ENCODE assay signal across 22 mouse cellular contexts in the genomic region with DNA sequence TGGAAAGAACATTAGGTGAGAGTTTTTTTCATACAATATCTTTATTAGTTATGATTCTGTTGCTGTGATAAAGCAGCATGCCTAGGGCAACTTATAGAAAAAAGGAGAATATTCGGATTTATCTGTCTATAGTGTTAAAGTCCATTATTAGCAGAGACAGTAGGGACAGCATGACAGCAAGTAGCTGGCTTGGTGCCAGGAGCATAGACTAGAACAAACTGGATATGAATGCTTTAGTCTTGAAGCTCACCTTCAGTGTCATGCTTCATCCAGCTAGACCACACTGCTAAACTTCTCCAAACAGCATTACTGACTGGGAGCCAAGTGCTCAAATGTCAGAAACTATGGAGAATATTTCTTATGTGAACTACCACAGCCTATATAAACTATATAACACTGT.
DNase-seq lines count a peak whose midpoint lies in the region; ATAC-seq and TF ChIP-seq lines count a peak whose summit lies in the region.
"Had no signal": no experiment of that assay in that cellular context is flagged by ENCODE, and none has a peak within 500 bp of the region (broad histone marks: within the 10 kb centered on the region; RNA-seq: fewer than 3 reads in every experiment).

No protein-coding gene starts in this region.

- no peak overlapping the region for H3K9ac ChIP-seq in hindbrain, postnatal 0 days (replicated peaks; ENCODE audit: low read length)
- H3K9ac ChIP-seq in intestine, embryonic 15.5 days, result no peak overlapping the region
- no peak overlapping the region for H3K9ac ChIP-seq in heart, embryonic 12.5 days
- H3K9ac ChIP-seq: forebrain, embryonic 13.5 days; hindbrain, embryonic 13.5 days; limb, embryonic 12.5 days; liver, embryonic 15.5 days; lung, embryonic 14.5 days had no signal

- no peaks in the 10 kb centered on the region for H3K4me1 ChIP-seq in hindbrain, postnatal 0 days (ENCODE audit: insufficient read depth, low read length)
- no peaks in the 10 kb centered on the region for H3K4me1 ChIP-seq in hindbrain, embryonic 10.5 days (replicated peaks)
- H3K4me1 ChIP-seq in intestine, embryonic 15.5 days (replicated peaks), result no peaks in the 10 kb centered on the region
- no peaks in the 10 kb centered on the region for H3K4me1 ChIP-seq in heart, embryonic 12.5 days (replicated peaks)
- H3K4me1 ChIP-seq: forebrain, embryonic 13.5 days; hindbrain, embryonic 13.5 days; limb, embryonic 12.5 days; liver, embryonic 15.5 days had no signal

- H3K27ac ChIP-seq in hindbrain, postnatal 0 days, result no peak overlapping the region
- H3K27ac ChIP-seq in hindbrain, embryonic 10.5 days, result no peak overlapping the region
- no peak overlapping the region for H3K27ac ChIP-seq in intestine, embryonic 15.5 days
- no peak overlapping the region for H3K27ac ChIP-seq in heart, embryonic 12.5 days (ENCODE audit: poor library complexity, severe bottlenecking)
- H3K27ac ChIP-seq: forebrain, embryonic 13.5 days; hindbrain, embryonic 13.5 days; limb, embryonic 12.5 days; liver, embryonic 15.5 days had no signal

- no peaks in the 10 kb centered on the region for H3K36me3 ChIP-seq in hindbrain, postnatal 0 days (ENCODE audit: insufficient read depth, low read length)
- H3K36me3 ChIP-seq in hindbrain, embryonic 10.5 days, result no peaks in the 10 kb centered on the region
- H3K36me3 ChIP-seq in intestine, embryonic 15.5 days, result no peaks in the 10 kb centered on the region
- H3K36me3 ChIP-seq in heart, embryonic 12.5 days, result no peaks in the 10 kb centered on the region
- H3K36me3 ChIP-seq: hindbrain, embryonic 13.5 days; limb, embryonic 12.5 days; liver, embryonic 15.5 days had no signal

- 61% methylated on average over 1 of the region's 1 CpGs for WGBS in hindbrain, postnatal 0 days
- WGBS in hindbrain, embryonic 10.5 days, result 82% methylated on average over 1 of the region's 1 CpGs
- 86% methylated on average over 1 of the region's 1 CpGs for WGBS in intestine, embryonic 15.5 days
- 72% methylated on average over 1 of the region's 1 CpGs for WGBS in heart, embryonic 12.5 days

- H3K4me3 ChIP-seq in hindbrain, postnatal 0 days (ENCODE audit: low read length), result no peak overlapping the region
- H3K4me3 ChIP-seq in hindbrain, embryonic 10.5 days, result no peak overlapping the region
- no peak overlapping the region for H3K4me3 ChIP-seq in intestine, embryonic 15.5 days (replicated peaks)
- no peak overlapping the region for H3K4me3 ChIP-seq in heart, embryonic 12.5 days
- H3K4me3 ChIP-seq: forebrain, embryonic 13.5 days; hindbrain, embryonic 13.5 days; limb, embryonic 12.5 days; liver, embryonic 15.5 days had no signal

- no peak overlapping the region for H3K4me2 ChIP-seq in hindbrain, postnatal 0 days (ENCODE audit: low read depth, low read length)
- no peak overlapping the region for H3K4me2 ChIP-seq in intestine, embryonic 15.5 days (replicated peaks)
- H3K4me2 ChIP-seq in heart, embryonic 12.5 days, result no peak overlapping the region
- H3K4me2 ChIP-seq: forebrain, embryonic 13.5 days; hindbrain, embryonic 13.5 days; limb, embryonic 12.5 days; liver, embryonic 15.5 days; lung, embryonic 14.5 days had no signal

- peak; percentile 51 for DNase-seq in hindbrain, postnatal 0 days (ENCODE audit: low spot score)
- DNase-seq in hindbrain, embryonic 10.5 days (ENCODE audit: low spot score), result no peak
- peak; percentile 30 for DNase-seq in retina, embryonic 14.5 days (ENCODE audit: low spot score)
- DNase-seq in retina, postnatal 1 day, result no peak
- peak; percentile 18 for DNase-seq in cerebellum, adult 9-11 months
- DNase-seq: adrenal gland, adult 2 months; gastrocnemius, postnatal 10 days; kidney, adult 11 months; layer of hippocampus, adult 9-11 months; lung, embryonic 14.5 days; lung, postnatal 14 days; midbrain, embryonic 14.5 days; thymus, adult 2 months; thymus, postnatal 36 days had no signal

- no peak for ATAC-seq in hindbrain, postnatal 0 days
- ATAC-seq in intestine, embryonic 15.5 days, result no peak
- ATAC-seq in heart, embryonic 12.5 days (ENCODE audit: insufficient number of reproducible peaks, low FRiP score), result no peak
- ATAC-seq: activated CD4-positive, CD25-positive, alpha-beta regulatory T cell, adult 4 months; forebrain, embryonic 13.5 days had no signal

- no peaks in the 10 kb centered on the region for H3K27me3 ChIP-seq in hindbrain, postnatal 0 days (ENCODE audit: insufficient read depth, low read length)
- no peaks in the 10 kb centered on the region for H3K27me3 ChIP-seq in hindbrain, embryonic 10.5 days (ENCODE audit: insufficient read depth, poor library complexity, severe bottlenecking)
- H3K27me3 ChIP-seq in intestine, embryonic 15.5 days (replicated peaks), result no peaks in the 10 kb centered on the region
- no peaks in the 10 kb centered on the region for H3K27me3 ChIP-seq in heart, embryonic 12.5 days (replicated peaks)
- H3K27me3 ChIP-seq: CH12.LX; forebrain, embryonic 13.5 days; hindbrain, embryonic 13.5 days; limb, embryonic 12.5 days; liver, embryonic 15.5 days had no signal

- no peak for TF ChIP-seq CTCF in hindbrain, postnatal 0 days (IDR thresholded peaks at IDR 0.05; ENCODE audit: low read depth)

- H3K9me3 ChIP-seq in hindbrain, postnatal 0 days (ENCODE audit: low read length), result no peaks in the 10 kb centered on the region
- no peaks in the 10 kb centered on the region for H3K9me3 ChIP-seq in hindbrain, embryonic 10.5 days
- H3K9me3 ChIP-seq in intestine, embryonic 15.5 days, result no peaks in the 10 kb centered on the region
- H3K9me3 ChIP-seq in heart, embryonic 12.5 days (replicated peaks), result peaks cover 4% of the 10 kb centered on the region; the same call in 1 of the 2 replicates
- H3K9me3 ChIP-seq: forebrain, embryonic 13.5 days; hindbrain, embryonic 13.5 days; liver, embryonic 15.5 days had no signal

Comparison
In these comparisons a context has a peak if more than half of its experiments do, and no peak if none do; other contexts are left out.
1. DNase-seq: peak in hindbrain, postnatal 0 days (single experiment), retina, embryonic 14.5 days (single experiment) and cerebellum, adult 9-11 months (single experiment); none in hindbrain, embryonic 10.5 days (single experiment) and retina, postnatal 1 day (single experiment).